Mouse (Mus musculus) limb, embryonic 14.5 days (tissue): ENCODE data around the gene Slmap. TPM values are rescaled to one million over a fixed set of nuclear protein-coding genes. Genes with fewer than 3 reads are reported as not detected.

Experiments used
- ATAC-seq: fragments of 200-750 bp; cut with Nextera tagmentation; 2 replicates; pipeline ENCODE4 v1.8.0; 2017; ENCODE audit warnings: low read depth, moderate number of reproducible peaks, moderate TSS enrichment; ENCODE audit not compliant: low FRiP score
- DNase-seq: peaks from one replicate; pipeline ENCODE4 v3.0.0-alpha.2; 2015; ENCODE audit warnings: low spot score
- H3K27ac ChIP-seq: fragments of 300-500 bp; sonication (generic); replicated peaks from 2 replicates; pipeline ENCODE4 v1.5.1; 2014; ENCODE audit warnings: low read depth, mild to moderate bottlenecking, low read length, moderate library complexity, mixed read lengths
- H3K27me3 ChIP-seq: fragments of 300-500 bp; sonication (generic); 2 replicates; pipeline ENCODE4 v1.6.1; 2014; ENCODE audit warnings: low read length, mixed read lengths; ENCODE audit not compliant: control insufficient read depth, insufficient read depth
- H3K36me3 ChIP-seq: fragments of 300-500 bp; sonication (generic); 2 replicates; pipeline ENCODE4 v1.6.1; 2014; ENCODE audit warnings: mild to moderate bottlenecking, low read length, moderate library complexity, mixed read lengths; ENCODE audit not compliant: control insufficient read depth, insufficient read depth
- H3K4me1 ChIP-seq: fragments of 300-500 bp; sonication (generic); 2 replicates; pipeline ENCODE4 v1.6.1; 2014; ENCODE audit warnings: antibody characterized with exemption, low read length, mixed read lengths; ENCODE audit not compliant: control insufficient read depth, insufficient read depth
- H3K4me2 ChIP-seq: fragments of 300-500 bp; sonication (generic); replicated peaks from 2 replicates; pipeline ENCODE4 v1.6.1; 2014; ENCODE audit warnings: low read depth, mild to moderate bottlenecking, low read length, moderate library complexity; ENCODE audit not compliant: severe bottlenecking
- H3K4me3 ChIP-seq: fragments of 300-500 bp; sonication (generic); replicated peaks from 2 replicates; pipeline ENCODE4 v1.5.1; 2014; ENCODE audit warnings: low read length
- H3K9ac ChIP-seq: fragments of 300-500 bp; sonication (generic); 2 replicates; pipeline ENCODE4 v1.6.1; 2014; ENCODE audit warnings: mild to moderate bottlenecking, low read depth, low read length, moderate library complexity; ENCODE audit not compliant: severe bottlenecking
- H3K9me3 ChIP-seq: fragments of 300-500 bp; sonication (generic); 2 replicates; pipeline ENCODE4 v1.6.1; 2016; ENCODE audit warnings: low read length; ENCODE audit not compliant: control insufficient read depth
- POLR2A ChIP-seq: fragments of 200-500 bp; IDR thresholded peaks from 2 replicates; pipeline ENCODE4 v1.8.0; 2012; ENCODE audit warnings: inconsistent platforms, mild to moderate bottlenecking, moderate library complexity, borderline replicate concordance; ENCODE audit not compliant: insufficient read depth, insufficient read length; ENCODE audit errors: extremely low read depth
- WGBS: fragments of 180-500 bp; shearing (Covaris S2); extraction: QIAGEN DNeasy Blood & Tissue Kit; methylation state at CpG from one replicate; pipeline ENCODE4 v1.1.7; 2014; 5-methylcytosine and 5-hydroxymethylcytosine counted together
- polyA plus RNA-seq, 2 experiments: library from polyadenylated mRNA; depleted of rRNA in 1 of 2; stranded (reverse) in 1 of 2; unstranded in 1 of 2; fragments of >200 nt; fragmentation: Nextera tagmentation in 1 of 2; extraction: Ambion mirVana in 1 of 2; gene quantifications; 2 replicates each; pipeline versions ENCODE4 v1.2.1 to v1.2.3; 2012 to 2014

Slmap gene
- polyA plus RNA-seq, 2 experiments: 25.4 to 27.0 TPM

GRCm38 (mm10) chr14:26515802-26516201 is 18.9 kb downstream of the Slmap start:
- DNase-seq (no peak), ATAC-seq (no peak)
- no peaks in the 10 kb centered on the region for H3K27me3 ChIP-seq
- no peak overlapping the region for H3K9ac ChIP-seq
- H3K9me3 ChIP-seq: no peaks in the 10 kb centered on the region
- TF ChIP-seq POLR2A: no peak
- H3K4me3 ChIP-seq: no peak overlapping the region
- no peak overlapping the region for H3K4me2 ChIP-seq
- no peaks in the 10 kb centered on the region for H3K36me3 ChIP-seq
- WGBS: 76% methylated on average over 9 of the region's 9 CpGs
- H3K4me1 ChIP-seq: no peaks in the 10 kb centered on the region
- no peak overlapping the region for H3K27ac ChIP-seq

- H3K27me3 ChIP-seq: no peaks in the 10 kb centered on the region
- 78% methylated on average over 2 of the region's 2 CpGs for WGBS
- ATAC-seq (no peak), DNase-seq (no peak)
- peaks cover 5% of the 10 kb centered on the region; the same call in 1 of the 2 replicates for H3K4me1 ChIP-seq
- H3K4me3 ChIP-seq: no peak overlapping the region
- H3K9ac ChIP-seq: no peak overlapping the region
- no peak for TF ChIP-seq POLR2A
- no peaks in the 10 kb centered on the region for H3K9me3 ChIP-seq
- H3K27ac ChIP-seq: no peak overlapping the region
- no peaks in the 10 kb centered on the region for H3K36me3 ChIP-seq
- no peak overlapping the region for H3K4me2 ChIP-seq
These were observed 24.2 kb downstream of the Slmap start for GRCm38 (mm10) chr14:26510545-26510944.

- DNase-seq: no peak
- no peaks in the 10 kb centered on the region for H3K27me3 ChIP-seq
- no peak overlapping the region for H3K9ac ChIP-seq
- WGBS: 67% methylated on average over 6 of the region's 6 CpGs
- TF ChIP-seq POLR2A: no peak
- H3K4me3 ChIP-seq: no peak overlapping the region
- ATAC-seq: no peak
- no peaks in the 10 kb centered on the region for H3K9me3 ChIP-seq
- H3K4me2 ChIP-seq: no peak overlapping the region
- H3K36me3 ChIP-seq: no peaks in the 10 kb centered on the region
- peaks cover 5% of the 10 kb centered on the region; the same call in 1 of the 2 replicates for H3K4me1 ChIP-seq
- no peak overlapping the region for H3K27ac ChIP-seq
These were observed 26.6 kb downstream of the Slmap start for GRCm38 (mm10) chr14:26508150-26508549.

- DNase-seq: no peak
- no peak overlapping the region for H3K9ac ChIP-seq
- H3K27me3 ChIP-seq: no peaks in the 10 kb centered on the region
- no peak overlapping the region for H3K27ac ChIP-seq
- no peak overlapping the region for H3K4me2 ChIP-seq
- no peaks in the 10 kb centered on the region for H3K9me3 ChIP-seq
- H3K4me1 ChIP-seq: peaks cover 5% of the 10 kb centered on the region; the same call in 1 of the 2 replicates
- no peak overlapping the region for H3K4me3 ChIP-seq
- 67% methylated on average over 4 of the region's 4 CpGs for WGBS
- no peak for ATAC-seq
- no peak for TF ChIP-seq POLR2A
- no peaks in the 10 kb centered on the region for H3K36me3 ChIP-seq
These were observed 27.4 kb downstream of the Slmap start for GRCm38 (mm10) chr14:26507361-26507760.

- H3K36me3 ChIP-seq: no peaks in the 10 kb centered on the region
- H3K9me3 ChIP-seq: no peaks in the 10 kb centered on the region
- H3K4me2 ChIP-seq: no peak overlapping the region
- peaks cover 5% of the 10 kb centered on the region; the same call in 1 of the 2 replicates for H3K4me1 ChIP-seq
- WGBS: 95% methylated on average over 4 of the region's 4 CpGs
- ATAC-seq (no peak), DNase-seq (no peak)
- H3K27ac ChIP-seq: no peak overlapping the region
- H3K27me3 ChIP-seq: no peaks in the 10 kb centered on the region
- no peak overlapping the region for H3K9ac ChIP-seq
- no peak overlapping the region for H3K4me3 ChIP-seq
- TF ChIP-seq POLR2A: no peak
These were observed 30.2 kb downstream of the Slmap start for GRCm38 (mm10) chr14:26504541-26504940.
